Mouse (Mus musculus): Measurements from ENCODE around the gene Dhx36.

Dhx36 gene

DNA sequence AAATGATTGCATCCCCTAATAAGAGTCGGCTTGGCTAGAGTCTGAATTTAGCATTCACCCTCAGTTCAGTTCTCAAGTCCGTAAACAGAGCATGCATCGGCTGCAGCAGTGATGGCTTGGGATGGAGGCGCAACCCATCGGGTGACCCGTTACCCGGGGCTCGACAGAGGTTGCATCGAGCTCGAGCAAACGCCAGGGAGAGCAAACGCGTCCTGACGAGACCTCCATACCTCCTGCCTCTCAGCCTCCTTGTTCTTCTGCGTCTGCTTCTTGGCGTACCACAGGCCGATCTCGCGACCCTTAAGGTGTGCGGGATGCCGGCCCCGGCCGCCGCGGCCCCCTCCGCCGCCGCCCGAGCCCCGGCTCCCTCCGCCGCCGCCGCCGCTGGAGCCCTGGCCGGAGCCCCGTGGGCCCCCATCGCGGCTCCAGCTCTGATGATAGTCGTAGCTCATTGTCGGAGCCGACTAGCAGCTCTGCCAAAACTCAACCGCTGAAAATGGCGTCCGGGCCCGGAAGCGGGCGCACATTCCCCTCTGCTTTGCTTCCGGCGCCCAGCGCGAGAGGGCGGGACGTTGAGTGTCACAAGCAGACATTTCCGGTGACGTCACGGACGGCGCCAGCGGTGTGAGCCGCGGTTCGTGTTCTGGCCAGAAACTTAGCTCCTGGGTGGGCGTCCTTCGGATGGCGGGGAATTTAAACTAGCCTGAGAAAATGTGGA lies at the start of gene Dhx36:
Gene Dhx36 (minus strand): TSS at position 517 of the 718 bp plus-strand sequence.
- DNase-seq (ENCODE audit: low read depth, low spot score), result peak; percentile 96

DNA sequence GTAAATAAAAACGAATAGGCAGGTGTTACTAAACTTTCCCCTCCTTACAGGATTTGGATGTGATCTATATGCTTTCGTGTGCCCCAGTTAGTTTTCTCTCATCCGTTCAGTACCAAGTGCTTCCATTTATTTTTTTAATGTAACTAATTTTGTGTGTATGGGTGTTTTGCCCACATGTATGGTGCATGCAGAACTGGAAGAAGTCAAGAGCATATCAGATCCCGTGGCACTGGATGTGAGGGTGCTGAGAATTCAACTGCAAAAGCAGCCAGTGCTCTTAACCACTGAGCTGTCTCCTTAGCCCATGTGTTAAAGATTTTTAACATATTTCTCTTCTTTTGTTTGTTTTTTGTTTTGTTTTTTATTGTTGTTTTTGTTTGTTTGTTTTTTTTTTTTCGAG lies 20.8 kb upstream of the Dhx36 start:
- DNase-seq (ENCODE audit: low read depth, low spot score), result no peak

DNA sequence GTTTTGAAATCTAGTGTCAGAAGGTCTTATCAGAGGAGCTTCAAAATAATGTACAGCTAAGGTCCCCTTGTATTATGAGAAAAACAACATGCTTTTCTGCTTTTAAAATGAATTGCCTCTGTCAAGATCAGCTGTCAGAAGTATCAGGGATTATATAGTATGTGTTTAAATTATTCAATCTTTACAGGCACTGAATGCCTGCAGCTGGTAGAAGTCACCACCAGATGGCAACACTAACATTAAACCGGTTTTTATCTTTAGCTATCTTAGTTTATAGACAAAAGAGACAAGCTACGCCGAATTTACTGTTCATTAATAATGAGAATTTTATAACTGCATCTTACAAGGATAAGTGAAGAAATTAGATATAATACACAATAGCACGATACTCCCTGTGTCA lies 20.4 kb upstream of the Dhx36 start:
- DNase-seq (ENCODE audit: low read depth, low spot score), result no peak

DNA sequence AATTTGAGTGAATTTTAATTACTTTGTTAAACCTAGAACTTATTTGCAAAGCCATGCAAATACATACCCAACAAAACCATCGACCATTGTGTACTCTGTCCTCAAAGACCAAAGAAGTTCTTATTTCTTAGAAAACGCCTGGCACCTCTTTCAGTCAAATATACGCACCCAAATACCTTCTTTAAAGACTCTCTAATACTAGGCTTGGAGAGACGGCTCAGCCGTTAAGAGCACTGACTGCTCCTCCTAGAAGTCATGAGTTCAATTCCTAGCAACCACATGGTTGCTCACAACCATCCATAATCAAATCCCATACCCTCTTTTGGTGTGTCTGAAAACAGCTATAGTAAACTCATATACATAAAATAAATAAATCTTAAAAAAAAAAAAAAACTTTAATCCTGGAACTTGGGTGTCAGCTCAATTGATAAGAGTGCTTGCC lies 423 bp upstream of the Dhx36 start:
- DNase-seq (ENCODE audit: low read depth, low spot score), result no peak

DNA sequence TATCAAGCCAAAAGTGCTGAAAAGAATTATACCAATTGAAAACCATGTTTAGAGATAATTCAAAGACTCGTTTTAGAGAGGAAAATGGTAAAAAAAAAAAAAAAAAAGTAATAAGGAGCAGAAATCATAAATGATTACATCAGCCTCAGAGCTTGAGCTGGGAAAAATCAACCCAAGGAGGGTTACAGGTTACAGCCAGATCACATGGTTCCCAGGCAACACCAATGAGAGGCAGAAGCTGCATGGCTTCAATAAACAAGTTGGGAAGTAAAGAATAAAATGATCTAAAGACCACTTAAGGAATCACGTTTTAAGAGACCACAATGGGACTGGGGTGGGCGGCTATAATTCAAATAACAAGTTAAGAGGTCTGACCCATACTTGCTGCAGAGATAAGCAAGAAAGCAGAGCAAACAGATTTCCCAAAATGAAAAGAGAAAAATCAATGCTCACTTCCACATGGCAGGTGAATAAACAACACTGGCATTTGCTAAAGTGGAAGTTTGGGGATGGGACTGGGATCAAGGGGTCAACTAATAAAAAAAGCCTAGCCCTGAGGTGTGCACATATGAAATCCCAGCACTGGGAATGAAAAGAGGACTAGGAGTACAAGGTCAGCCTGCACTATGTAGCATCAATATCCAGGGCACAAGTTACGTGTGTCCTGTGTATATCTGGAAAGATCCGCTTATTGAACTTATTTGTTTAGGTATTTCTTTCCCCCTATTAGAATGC lies 1.5 kb downstream of the Dhx36 start:
- DNase-seq (ENCODE audit: low read depth, low spot score), result no peak

DNA sequence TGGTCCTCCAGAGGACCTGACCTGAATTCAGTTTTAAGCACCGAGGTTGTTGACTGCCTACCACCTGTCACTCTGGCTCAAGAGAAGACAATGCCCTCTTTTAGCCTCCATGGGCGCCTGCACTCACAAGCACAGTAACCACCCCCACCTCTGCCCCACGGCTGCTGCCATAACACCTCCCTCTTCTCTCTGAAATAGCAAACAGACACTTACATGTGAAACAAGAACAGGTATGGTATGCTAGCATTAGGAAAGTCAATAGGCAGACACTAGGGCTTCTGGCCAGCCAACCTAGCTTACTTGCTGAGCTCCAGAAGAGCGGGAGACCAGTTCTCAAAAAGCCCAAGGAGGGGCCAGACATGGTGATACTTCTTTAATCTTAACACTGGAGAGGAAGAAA lies 7.5 kb downstream of the Dhx36 start:
- no peak for DNase-seq (ENCODE audit: low read depth, low spot score)

DNA sequence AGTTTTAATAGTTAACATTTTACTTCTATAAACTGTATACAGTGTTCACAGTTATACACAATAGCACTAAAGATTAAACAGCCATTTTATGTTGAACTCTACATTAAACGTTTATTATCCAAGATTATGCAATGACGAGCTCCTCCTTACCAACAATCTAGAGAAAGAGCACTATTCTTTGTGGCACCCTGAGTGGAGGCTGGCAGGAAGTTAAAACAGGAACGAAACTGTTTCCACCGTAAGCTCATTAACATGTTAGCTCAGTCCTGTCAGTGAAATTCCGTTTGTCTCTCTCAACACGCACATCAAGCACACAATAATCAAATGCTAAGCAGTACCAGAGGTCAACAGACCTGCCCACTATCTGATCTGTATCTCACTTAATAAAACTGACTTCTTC lies 14.2 kb downstream of the Dhx36 start:
- DNase-seq (ENCODE audit: low read depth, low spot score), result no peak

DNA sequence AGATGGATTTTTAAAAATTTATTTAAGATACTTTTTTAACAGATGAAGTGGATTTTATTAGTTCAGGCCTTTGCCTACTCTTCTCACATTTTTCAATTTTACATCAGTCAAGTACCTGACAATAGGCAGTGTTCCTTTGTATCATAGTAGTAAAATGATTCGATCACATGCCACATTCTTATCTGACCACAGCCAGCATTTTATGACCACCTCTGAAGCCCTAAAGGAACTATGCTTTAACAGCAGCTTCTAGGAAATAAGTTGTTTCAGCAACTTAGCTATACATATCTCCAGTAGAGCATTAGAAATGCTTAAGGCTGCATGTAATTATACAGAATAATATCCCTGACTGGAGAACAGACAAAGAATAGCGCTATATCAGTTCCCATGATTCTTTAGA lies 22.5 kb downstream of the Dhx36 start:
- no peak for DNase-seq (ENCODE audit: low read depth, low spot score)

DNA sequence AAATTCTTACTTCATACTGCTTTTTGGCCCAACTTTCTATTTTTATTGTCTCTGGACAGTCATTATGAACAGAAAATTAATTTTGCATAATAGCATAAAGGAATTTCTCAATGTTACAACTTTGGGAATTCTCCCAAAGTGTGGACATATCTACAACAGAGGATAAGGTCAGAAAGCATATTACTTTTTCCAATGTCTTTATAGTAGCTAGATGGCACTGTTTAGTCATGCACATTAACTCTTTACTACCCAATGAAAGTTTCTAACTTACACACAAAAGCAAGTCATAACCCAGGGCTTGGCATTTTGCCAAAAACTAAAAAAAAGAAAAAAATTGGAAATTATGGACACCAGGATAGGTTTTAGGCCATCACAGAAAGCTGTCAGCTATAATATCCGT lies 36.6 kb downstream of the Dhx36 start:
- DNase-seq (ENCODE audit: low read depth, low spot score), result no peak

DNA sequence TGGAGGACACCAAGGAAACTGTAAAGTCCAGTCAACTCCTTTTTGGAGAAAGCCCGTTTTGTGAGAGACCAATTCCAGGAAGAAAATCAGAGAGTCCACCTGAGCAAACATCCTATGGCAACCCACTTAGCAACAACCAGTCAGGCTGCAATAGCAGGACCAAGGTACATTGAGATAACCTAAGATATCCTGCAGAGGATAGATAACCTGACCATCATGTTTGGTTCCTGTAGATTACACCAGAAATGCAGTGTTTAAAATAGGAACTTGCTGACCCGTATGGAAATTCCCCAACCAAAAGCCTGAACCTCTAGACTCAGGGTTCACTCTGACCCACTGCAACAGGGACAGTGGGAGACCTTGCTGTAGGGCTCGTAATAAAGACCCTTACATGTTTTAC lies 42.5 kb downstream of the Dhx36 start:
- DNase-seq (ENCODE audit: low read depth, low spot score), result no peak

DNA sequence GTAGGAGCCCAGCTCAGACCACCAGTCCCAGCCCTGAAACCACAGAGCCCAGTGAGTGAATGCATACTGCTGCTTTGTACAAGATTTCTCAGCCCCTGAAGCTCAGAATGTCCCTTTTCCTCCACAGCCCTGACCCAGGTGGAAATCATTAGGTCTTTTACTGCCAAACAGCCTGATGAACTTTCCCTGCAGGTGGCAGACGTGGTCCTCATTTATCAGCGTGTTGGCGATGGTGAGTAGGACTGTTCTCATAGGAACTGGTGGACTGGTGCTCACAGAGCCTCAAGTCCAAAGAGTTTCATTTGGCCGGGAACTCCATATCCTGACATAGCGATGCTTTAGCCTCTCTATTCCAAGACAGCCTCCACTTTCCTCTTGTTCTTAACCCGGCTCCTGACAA lies 47.3 kb downstream of the Dhx36 start:
- no peak for DNase-seq (ENCODE audit: low read depth, low spot score)

DNA sequence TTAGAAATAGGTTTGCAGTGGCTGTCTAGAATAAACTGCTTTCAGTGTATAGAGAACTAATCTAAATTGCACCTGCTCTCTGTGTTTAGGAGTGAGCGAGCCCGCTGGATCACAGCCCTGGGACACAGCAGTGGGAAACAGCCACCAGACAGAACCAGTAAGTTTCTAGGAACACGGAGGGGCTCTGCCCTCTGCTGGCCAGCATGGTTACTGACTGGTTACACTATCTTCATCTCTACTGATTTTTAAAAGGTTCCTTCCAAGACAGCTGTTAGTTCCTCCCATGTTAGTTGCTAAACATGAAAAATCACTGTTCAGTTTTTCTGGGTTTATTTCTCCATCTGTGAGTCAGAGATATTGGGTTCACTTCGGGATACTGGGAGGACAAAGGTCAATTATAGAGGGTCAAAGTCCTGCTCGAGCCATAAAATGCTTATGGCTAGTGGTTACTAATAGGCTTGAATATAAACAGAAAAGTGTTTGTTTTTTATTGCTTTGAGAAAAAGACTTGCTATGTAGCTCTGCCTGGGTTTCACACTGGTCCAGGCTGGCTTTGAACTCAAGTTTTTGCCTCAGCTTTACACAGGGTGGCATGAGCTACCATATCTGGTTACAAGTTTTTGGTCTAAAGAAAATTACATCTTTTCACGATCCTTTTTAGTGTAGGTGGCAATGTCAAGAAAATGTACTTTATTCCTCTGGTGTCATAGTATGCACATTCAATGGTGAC lies 48.4 kb downstream of the Dhx36 start:
- DNase-seq (ENCODE audit: low read depth, low spot score), result peak; percentile 46

DNA sequence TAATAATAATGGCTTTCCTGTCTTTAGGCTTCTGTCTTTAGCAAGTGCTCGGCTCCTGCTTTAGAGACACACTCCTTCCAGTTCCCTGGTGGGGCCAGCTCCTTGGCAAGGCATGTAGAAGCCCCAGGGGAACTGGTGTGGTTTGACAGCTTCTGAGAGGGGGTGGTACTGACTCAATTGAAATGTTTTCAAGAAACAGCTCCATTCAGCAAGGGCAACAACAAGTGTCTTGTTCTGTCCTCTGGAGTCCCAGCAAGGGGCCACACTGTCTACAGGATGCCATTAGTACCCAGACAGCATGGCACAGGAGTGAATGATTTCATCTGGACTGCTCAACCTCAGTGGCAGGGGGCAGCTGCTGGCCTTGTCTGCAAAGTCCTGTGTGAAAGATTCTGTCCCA lies 51.0 kb downstream of the Dhx36 start:
- DNase-seq (ENCODE audit: low read depth, low spot score), result no peak

DNA sequence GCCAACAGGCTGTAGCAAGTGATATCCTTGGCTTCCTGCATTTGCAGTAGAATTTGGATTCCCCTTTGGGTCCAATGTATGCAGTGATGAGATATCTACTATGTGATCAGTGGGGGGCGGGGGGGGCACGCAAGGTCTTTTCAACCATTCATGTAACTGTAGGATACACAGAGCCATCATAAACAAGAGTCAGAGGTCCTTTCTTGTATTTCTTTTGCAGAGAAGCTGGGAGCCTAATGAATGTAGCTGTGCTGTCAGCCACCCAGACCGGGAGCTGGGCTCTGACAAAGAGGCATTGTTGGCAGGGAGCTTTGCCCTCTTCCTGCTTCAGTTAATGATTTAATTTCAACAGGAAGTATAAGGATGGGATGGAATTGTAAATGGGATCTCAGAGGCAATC lies 52.7 kb downstream of the Dhx36 start:
- no peak for DNase-seq (ENCODE audit: low read depth, low spot score)

DNA sequence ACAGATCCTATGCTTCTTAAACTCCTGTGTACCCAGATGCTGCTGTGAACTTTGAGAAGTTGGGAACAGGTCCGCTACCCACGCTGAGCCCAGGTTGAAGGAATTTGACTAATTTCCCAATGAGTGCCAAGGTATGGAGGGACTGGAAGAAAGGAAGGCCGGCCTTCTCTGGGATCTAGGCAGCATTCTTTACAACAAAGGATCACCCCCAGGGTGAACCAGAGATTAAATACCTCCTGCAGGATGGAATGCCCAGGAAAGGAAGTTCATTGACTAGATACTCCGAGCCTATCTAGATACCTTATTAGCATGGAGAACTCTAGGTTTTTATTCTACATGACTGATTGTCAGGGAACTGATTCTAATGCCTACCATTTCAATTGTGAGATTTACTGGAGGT lies 53.8 kb downstream of the Dhx36 start:
- DNase-seq (ENCODE audit: low read depth, low spot score), result no peak

DNA sequence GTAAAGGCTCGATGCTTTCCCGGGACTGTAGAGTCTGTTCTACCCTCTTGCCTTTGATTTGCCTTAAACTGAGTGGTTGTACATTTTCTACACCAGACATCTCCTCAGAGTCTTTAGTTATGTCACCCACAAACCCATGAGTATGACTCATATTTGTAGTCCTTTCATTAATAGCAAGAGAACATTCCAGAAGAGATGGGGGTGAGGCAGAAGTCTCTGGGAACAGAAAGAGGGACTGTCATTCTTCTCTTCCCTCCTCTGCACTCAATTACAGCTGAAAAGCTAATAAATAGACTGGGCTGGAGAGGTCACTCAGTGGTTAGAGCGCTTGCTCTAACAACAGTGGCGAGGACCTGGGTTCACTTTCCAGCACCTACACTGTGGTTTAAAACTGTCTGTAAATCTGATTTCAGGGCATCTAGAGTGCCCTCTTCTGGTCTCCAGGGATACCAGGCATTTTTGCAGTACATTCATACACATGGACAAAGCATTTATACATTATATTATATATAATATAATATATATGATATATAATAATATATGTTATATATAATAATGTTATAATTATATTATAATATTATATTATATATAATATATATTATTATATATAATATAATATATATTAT lies 56.8 kb downstream of the Dhx36 start:
- DNase-seq (ENCODE audit: low read depth, low spot score), result no peak

DNA sequence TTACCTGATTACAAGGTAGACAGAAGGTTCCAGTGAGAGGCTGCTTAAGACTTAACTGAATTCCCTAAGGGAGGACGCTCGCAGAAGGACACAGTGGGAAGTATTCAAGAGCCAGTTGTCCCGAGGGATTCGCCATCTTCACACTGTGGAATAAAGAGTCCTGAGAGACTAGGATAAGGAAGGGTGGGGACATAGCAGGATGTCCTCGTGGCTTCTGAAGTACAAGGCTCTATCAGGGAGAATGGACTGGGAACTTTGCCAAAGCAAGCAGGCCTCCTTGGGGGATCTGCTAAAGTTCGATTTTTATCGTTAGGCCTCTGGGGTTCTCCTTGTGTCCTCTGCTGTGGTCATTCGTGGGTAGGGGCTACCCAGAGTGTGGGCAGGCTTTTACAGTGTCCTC lies 59.7 kb downstream of the Dhx36 start:
- no peak for DNase-seq (ENCODE audit: low read depth, low spot score)

DNA sequence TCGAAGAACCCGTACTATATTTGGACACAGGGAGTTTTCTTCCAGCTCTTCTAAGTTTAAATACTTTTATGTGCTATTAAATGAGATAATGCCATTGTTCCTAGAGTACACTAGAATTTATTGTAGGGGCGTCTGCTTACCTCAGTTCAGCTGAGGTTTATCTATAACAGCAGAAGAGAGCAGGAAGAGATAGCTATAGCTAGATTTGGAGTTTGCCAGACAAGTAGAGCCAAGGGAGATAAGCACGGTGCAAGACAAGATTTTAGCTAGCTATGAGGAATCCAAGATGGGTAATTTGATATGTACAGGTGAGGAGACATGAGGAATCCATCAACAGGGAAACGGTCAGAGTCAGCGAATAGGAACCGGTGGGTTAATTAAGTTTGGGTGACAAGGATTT lies 60.5 kb downstream of the Dhx36 start:
- DNase-seq (ENCODE audit: low read depth, low spot score), result no peak

DNA sequence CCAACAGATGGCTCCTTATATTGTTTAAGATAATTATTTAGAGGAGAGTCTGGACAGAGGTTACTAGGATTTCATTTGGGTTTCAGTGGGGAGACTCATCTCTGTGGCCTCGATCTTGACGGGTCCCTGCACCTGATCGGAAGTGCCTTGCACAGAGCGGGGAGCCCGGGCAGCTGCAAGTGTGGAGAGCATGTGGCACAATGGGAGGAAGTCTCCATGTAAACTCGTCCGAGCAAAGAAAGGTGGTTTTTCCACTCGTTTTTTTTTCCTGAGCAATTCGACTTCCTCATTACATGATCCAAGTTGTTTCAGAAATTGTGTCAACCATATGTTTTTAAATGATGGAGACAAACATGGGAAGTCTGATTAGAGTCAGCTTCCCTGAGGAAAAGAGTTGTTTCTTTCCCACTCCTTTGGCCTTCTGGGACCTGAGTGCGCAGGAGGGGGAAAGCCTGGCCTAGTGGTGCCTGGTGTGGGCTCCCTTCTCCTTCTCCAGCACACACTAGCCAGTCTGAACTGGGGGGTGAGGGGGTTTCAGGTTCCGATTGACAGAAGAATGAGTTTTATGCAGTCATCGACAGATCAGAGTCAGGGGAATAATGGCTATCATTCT lies 63.1 kb downstream of the Dhx36 start:
- DNase-seq (ENCODE audit: low read depth, low spot score), result no peak

DNA sequence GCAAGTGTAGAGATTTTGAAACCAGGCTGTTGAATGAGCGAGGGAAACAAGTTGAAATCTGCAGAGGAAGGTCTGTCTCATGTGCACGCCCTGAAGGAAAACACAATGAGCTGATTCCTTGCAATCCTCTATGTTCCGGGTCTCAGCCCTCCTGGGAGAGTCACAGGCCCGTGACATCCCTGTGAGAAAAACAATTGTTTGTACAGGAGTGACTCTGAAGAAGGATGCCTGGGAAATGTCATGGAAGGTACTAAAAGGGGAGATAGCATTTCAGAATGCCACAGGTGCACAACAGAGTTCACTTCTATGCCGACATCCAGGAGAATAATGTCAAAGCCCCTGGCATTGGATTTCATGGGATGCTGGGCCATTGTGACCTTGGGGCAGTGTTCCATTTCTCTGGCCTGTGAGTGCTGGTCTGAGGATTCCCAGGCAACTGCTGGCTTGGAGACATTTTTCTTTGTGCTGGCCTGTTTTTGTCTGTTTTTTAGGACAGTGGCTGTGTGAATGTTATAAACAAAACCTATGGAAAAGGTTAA lies 66.3 kb downstream of the Dhx36 start:
- DNase-seq (ENCODE audit: low read depth, low spot score), result no peak

DNA sequence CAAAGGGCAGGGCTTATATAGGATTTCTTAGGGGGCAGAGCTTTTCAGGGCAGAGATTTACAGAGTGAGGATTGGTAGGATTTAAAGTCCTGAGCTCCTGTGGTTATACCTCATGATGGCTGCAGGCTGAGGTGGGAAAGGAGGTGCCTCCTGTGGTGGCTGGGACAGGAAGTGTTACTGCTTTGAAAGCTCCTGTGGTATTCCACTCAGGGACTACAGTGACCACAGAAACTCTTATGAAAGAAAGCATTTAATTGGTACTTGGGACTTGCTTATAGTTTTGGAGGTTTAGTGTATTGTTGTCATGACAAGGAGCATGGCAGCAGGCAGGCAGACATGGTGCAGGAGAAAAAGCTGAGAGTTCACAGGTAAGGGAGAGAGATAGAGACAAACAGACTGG lies 70.9 kb downstream of the Dhx36 start:
- DNase-seq (ENCODE audit: low read depth, low spot score), result no peak

DNA sequence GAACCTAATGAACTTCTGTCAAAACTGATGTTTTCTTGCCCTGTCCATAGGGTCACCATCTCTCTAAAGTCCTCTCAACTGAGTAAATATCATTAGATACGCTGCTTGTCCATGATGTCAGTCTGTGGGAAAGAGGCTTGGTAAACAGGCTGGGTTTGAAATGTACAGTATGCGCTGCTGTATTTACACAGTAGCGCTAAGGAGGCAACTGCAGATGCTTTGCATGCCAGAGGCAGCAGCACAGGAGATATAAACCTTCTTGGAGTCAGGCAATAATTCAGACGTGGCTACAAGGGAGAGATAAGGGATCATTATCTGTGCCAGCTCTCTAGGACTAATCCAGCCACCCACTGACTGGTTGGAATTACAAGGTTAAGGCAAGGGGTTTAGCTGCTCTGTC lies 73.1 kb downstream of the Dhx36 start:
- DNase-seq (ENCODE audit: low read depth, low spot score), result no peak
